Mouse (Mus musculus) cortical plate, adult 2 months (tissue): ENCODE data around the gene Ankrd39. TPM values are rescaled to one million over a fixed set of nuclear protein-coding genes. Genes with fewer than 3 reads are reported as not detected.
A peak's percentile ranks its signal among the peaks of the same experiment; 100 is the strongest.

Experiments
- H3K27ac ChIP-seq: fragments of 200-500 bp; 2 replicates; pipeline ENCODE4 v1.5.1; 2012; ENCODE audit warnings: low read length, control low read depth, inconsistent platforms; ENCODE audit not compliant: insufficient read depth
- H3K4me1 ChIP-seq: fragments of 200-500 bp; 2 replicates; pipeline ENCODE4 v1.6.1; 2011; ENCODE audit warnings: low read length; ENCODE audit not compliant: control insufficient read depth, insufficient read depth
- H3K4me3 ChIP-seq: fragments of 200-500 bp; 2 replicates; pipeline ENCODE4 v1.5.1; 2011; ENCODE audit warnings: mild to moderate bottlenecking, low read length, control low read depth; ENCODE audit not compliant: insufficient read depth
- CTCF ChIP-seq: fragments of 200-500 bp; IDR thresholded peaks from 2 replicates; pipeline ENCODE4 v1.5.1; 2011; ENCODE audit warnings: mild to moderate bottlenecking, control low read depth, low read length; ENCODE audit not compliant: insufficient read depth; ENCODE audit errors: extremely low read depth
- POLR2A ChIP-seq: fragments of 200-500 bp; IDR thresholded peaks from 2 replicates; pipeline ENCODE4 v1.6.1; 2011; ENCODE audit warnings: mild to moderate bottlenecking, low read length, control low read depth; ENCODE audit not compliant: insufficient read depth; ENCODE audit errors: extremely low read depth
- polyA plus RNA-seq: library from polyadenylated mRNA; depleted of rRNA; stranded (reverse); fragments of >200 nt; gene quantifications from 2 replicates; pipeline ENCODE4 v1.2.3, GENCODE M21; 2012; rRNA removed

Ankrd39 gene
- 19.2 and 20.0 TPM in 2 replicates for polyA plus RNA-seq

DNA sequence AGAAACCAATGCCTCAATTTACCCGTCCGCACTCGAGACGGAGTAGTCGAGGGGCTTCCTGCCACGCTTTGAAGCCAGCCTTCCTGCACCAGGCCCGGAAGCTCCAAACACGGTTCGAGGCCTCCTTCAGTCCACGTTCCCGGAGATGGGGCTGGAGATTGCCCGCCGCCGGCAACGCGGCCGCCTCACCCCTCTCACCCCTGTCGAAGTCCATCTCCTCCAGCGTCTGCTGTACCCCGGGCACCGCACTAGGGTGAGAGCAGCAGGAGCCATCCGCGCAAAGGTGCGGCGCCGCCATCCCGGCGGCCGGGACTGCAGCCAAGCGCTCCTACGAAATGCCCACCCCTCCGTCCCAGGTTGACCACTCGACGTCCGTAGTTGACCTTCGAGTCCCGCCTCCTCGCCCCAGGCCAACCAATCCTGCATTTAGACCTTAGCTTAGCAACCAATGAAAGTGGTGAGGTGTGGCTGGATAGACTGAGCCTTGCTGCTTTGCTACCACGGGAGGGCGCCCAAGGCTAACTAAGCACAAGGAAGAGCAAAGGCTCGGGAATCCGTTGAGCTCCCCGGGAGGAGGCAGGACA is at the start of gene Ankrd39:
Gene Ankrd39 (minus strand): TSS at position 558 of the 584 bp plus-strand sequence.
- Histone ChIP-seq H3K4me3 (peak within 1 kb of the TSS; percentile 67), H3K4me1 (no peaks in the 10 kb centered on the region), H3K27ac (no peak within 1 kb of the TSS)
- peak; percentile 100 for TF ChIP-seq CTCF
- peak; percentile 78 for TF ChIP-seq POLR2A

DNA sequence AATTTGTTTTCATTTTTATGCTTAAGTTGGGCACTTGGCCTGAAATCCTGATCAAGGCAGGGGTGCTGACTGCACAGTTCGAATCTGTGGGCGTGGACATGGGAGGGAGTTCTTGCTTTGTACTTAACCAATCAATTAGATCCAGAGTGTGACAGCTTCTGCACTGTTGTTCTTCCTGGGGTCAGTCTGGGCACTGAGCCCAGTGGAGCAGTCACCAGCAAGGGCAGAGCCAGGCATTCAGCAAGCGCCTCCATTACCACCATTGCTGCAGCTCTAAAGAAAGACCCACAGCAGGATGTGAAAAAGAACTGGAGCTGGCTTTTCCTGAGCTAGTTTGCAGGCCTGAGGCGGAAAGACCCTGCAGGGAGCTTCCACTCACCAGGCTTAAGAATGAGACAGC is 48.9 kb upstream of the Ankrd39 start:
- TF ChIP-seq POLR2A (no peak), CTCF (no peak)
- Histone ChIP-seq H3K4me1 (no peaks in the 10 kb centered on the region), H3K27ac (no peak overlapping the region)

GRCm38 (mm10) chr1:36595167-36595931 is 48.1 kb upstream of the Ankrd39 start:
- H3K4me3 ChIP-seq: no peak overlapping the region
- TF ChIP-seq POLR2A (no peak), CTCF (no peak)
- no peak overlapping the region for H3K27ac ChIP-seq
- H3K4me1 ChIP-seq: no peaks in the 10 kb centered on the region

More for the DNA sequence above, 48.9 kb upstream of the Ankrd39 start:
- no peak overlapping the region for H3K4me3 ChIP-seq

- Histone ChIP-seq H3K4me1 (no peaks in the 10 kb centered on the region), H3K4me3 (no peak overlapping the region), H3K27ac (no peak overlapping the region)
- TF ChIP-seq CTCF (no peak), POLR2A (no peak)
These were observed 45.9 kb upstream of the Ankrd39 start for GRCm38 (mm10) chr1:36593099-36593498.

DNA sequence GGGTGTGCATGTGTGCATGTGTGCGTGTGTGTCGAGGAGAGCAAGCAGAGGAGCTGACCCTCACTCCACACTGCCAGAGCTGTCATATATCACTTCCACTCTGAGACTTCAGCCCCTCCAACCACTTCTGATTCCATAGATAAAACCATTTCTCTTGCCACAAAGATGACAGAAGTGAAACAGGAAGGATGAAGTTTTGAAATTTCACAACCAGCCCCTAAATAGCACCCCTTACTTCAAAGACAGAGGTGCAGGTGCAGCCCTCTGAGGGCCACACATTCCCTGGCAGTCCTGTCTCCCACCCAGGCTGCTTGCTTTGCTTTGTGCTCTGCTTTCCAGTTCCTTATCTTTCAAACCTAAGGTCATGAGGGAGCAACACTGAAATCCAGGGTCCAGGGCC is 44.2 kb upstream of the Ankrd39 start:
- TF ChIP-seq POLR2A (no peak), CTCF (no peak)
- H3K27ac ChIP-seq: no peak overlapping the region
- no peak overlapping the region for H3K4me3 ChIP-seq
- H3K4me1 ChIP-seq: no peaks in the 10 kb centered on the region

DNA sequence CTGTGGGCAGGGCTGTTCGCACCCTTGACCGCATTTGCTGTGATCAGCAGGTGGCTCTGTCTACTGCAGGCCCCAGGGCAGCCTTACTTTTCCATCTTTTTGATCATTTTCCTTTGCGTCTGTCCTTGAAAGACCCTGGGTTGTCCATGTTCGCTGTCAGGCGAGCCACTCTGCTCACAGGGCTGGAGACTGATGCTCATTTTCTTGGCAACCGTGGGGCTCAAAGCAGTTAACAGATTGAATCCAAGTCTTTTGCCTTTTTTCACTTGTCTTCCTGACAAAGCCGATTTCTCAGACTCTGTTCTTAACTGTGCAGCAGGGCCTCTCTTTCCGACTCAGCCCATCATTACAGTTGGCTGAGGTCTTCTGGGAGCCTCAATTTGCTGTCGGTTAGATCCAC is 43.4 kb upstream of the Ankrd39 start:
- TF ChIP-seq CTCF (no peak), POLR2A (no peak)
- no peak overlapping the region for H3K27ac ChIP-seq
- H3K4me3 ChIP-seq: no peak overlapping the region
- H3K4me1 ChIP-seq: no peaks in the 10 kb centered on the region

DNA sequence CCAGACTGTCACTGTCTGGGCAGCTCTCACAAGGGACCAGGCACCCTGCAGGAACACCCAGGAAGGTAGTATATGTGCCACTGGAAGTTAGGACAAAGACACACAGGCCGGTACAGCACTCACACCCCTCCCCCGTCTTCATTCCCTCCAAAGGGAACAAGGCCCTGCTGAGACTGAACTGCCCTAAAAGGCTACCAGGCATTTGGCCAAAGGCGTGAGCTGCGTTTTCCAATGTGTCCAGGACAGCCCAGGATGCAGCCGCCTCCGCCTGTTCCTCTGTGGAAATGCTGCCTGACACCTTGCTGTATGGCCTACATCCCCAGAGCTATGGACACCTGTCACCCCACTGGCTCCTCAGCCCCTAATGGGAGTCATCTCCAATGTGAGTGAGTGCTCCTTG is 42.2 kb upstream of the Ankrd39 start:
- H3K4me3 ChIP-seq: no peak overlapping the region
- no peaks in the 10 kb centered on the region for H3K4me1 ChIP-seq
- TF ChIP-seq CTCF (no peak), POLR2A (no peak)
- no peak overlapping the region for H3K27ac ChIP-seq

- no peaks in the 10 kb centered on the region for H3K4me1 ChIP-seq
- H3K27ac ChIP-seq: no peak overlapping the region
- TF ChIP-seq CTCF (no peak), POLR2A (no peak)
- H3K4me3 ChIP-seq: no peak overlapping the region
These were observed 41.5 kb upstream of the Ankrd39 start for GRCm38 (mm10) chr1:36588476-36589450.

DNA sequence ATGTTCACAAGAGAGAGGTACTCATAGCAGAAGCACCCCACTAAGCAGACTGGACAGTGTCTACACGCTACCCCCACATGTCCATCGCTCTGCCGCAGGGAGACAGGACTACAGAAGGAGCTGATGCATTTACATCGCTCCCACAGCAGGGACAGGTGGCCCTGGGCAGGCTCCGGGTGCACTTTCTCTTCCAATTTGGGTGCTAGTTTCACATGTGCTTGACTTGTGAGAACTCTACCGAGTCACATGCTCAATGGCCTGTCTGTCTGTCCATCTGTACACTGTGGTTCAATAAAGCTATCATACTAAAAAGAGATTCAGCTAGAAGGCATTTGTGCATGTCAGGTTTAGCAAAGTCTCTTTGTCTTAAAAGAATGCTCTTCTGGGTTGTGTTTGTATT is 40.6 kb upstream of the Ankrd39 start:
- H3K27ac ChIP-seq: no peak overlapping the region
- H3K4me1 ChIP-seq: no peaks in the 10 kb centered on the region
- TF ChIP-seq CTCF (no peak), POLR2A (no peak)
- H3K4me3 ChIP-seq: no peak overlapping the region

DNA sequence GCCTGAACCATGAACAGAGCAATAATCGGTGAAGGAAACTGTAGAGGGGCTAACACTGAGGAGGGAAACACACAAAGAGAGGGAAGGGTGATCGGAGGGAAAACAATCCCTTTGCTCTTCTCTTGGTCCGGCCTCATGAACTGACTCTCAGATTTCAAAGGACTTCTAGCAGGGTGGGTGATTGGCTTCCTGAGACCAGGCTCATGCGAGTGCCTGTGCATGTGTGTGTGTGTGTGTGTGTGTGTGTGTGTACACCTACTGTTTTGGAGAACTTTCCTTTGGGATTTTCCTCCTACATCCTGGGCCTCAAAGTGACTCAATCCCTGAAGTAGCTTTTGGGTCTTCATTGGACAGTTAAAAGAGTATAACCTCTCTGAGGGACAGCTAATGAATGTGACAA is 39.0 kb upstream of the Ankrd39 start:
- H3K4me3 ChIP-seq: no peak overlapping the region
- H3K4me1 ChIP-seq: no peaks in the 10 kb centered on the region
- H3K27ac ChIP-seq: no peak overlapping the region
- no peak for TF ChIP-seq CTCF
- no peak for TF ChIP-seq POLR2A
